8 mouse cellular contexts compared by ENCODE assay signal in genomic region chr16:35939261-35939660, GRCm38 (mm10). TPM values are rescaled to one million over a fixed set of nuclear protein-coding genes. Genes with fewer than 3 reads are reported as not detected.
DNase-seq lines count a peak whose midpoint lies in the region; ATAC-seq and TF ChIP-seq lines count a peak whose summit lies in the region.

No protein-coding gene starts in this region.

- no peak for TF ChIP-seq POLR2A in heart, adult 2 months (IDR thresholded peaks at IDR 0.05; ENCODE audit: insufficient read depth, low read depth, low read length)

- DNase-seq in heart, adult 2 months, result peak in 1 of 2 experiments; percentile 36
- no peak for DNase-seq in heart, postnatal 4 days
- DNase-seq in MN1 (ENCODE audit: low spot score), result peak; percentile 17
- DNase-seq in kidney, adult 9 months, result peak; percentile 56
- peak; percentile 29 for DNase-seq in lung, postnatal 14 days
- no peak for DNase-seq in stomach, postnatal 0 days (ENCODE audit: low spot score)
- no peak for DNase-seq in layer of hippocampus, postnatal 14 days (ENCODE audit: low spot score in 2 of 2)

- H3K27me3 ChIP-seq in heart, adult 2 months (ENCODE audit: control insufficient read depth, insufficient read depth, low read length), result no peaks in the 10 kb centered on the region
- H3K27me3 ChIP-seq in forebrain, embryonic 12.5 days, result peaks cover 17% of the 10 kb centered on the region
- no peaks in the 10 kb centered on the region for H3K27me3 ChIP-seq in stomach, postnatal 0 days (ENCODE audit: control insufficient read depth, insufficient read depth, low read length)

- no peaks in the 10 kb centered on the region for H3K9me3 ChIP-seq in forebrain, embryonic 12.5 days
- H3K9me3 ChIP-seq in stomach, postnatal 0 days (ENCODE audit: control insufficient read depth, low read length), result no peaks in the 10 kb centered on the region

- ATAC-seq in forebrain, embryonic 12.5 days (ENCODE audit: low FRiP score), result no peak; the same call in 1 of the 2 replicates
- peak; percentile 42; the same call in 1 of the 2 replicates for ATAC-seq in stomach, postnatal 0 days (ENCODE audit: low FRiP score, low TSS enrichment)

- H3K9ac ChIP-seq in heart, adult 2 months (ENCODE audit: low read depth, low read length), result peak overlapping the region; percentile 83
- peak overlapping the region; percentile 67 for H3K9ac ChIP-seq in forebrain, embryonic 12.5 days
- H3K9ac ChIP-seq in stomach, postnatal 0 days (ENCODE audit: low read length), result peak overlapping the region; percentile 86

- peak overlapping the region; percentile 80 for H3K4me2 ChIP-seq in forebrain, embryonic 12.5 days
- H3K4me2 ChIP-seq in stomach, postnatal 0 days (replicated peaks; ENCODE audit: low read depth), result peak overlapping the region; percentile 82

- TF ChIP-seq EP300 in heart, adult 2 months (IDR thresholded peaks at IDR 0.05; ENCODE audit: insufficient read depth, low read depth, low read length), result no peak
- no peak for TF ChIP-seq EP300 in stomach, postnatal 0 days (optimal IDR thresholded peaks at IDR 0.05)

- 3% methylated on average over 6 of the region's 6 CpGs for WGBS in heart, adult 2 months
- 5% methylated on average over 6 of the region's 6 CpGs for WGBS in forebrain, embryonic 12.5 days
- WGBS in stomach, postnatal 0 days, result 6% methylated on average over 6 of the region's 6 CpGs

- intact Hi-C loops in heart, adult 2 months (cut with DNase I), result loop anchor here (1.0 to 5.0 kb wide), 2 partner anchors 65 to 133 kb away; partner anchors contain the start of genes Ccdc58 and Fam162a

- TF ChIP-seq CTCF in heart, adult 2 months (IDR thresholded peaks at IDR 0.05), result no peak
- TF ChIP-seq CTCF in stomach, postnatal 0 days (IDR thresholded peaks at IDR 0.05; ENCODE audit: low read depth), result no peak

- peaks cover 2% of the 10 kb centered on the region; the same call in 1 of the 2 replicates for H3K4me1 ChIP-seq in heart, adult 2 months (ENCODE audit: control insufficient read depth, insufficient read depth, low read length)
- H3K4me1 ChIP-seq in forebrain, embryonic 12.5 days, result peaks cover 15% of the 10 kb centered on the region
- H3K4me1 ChIP-seq in stomach, postnatal 0 days (replicated peaks; ENCODE audit: control insufficient read depth, insufficient read depth), result no peaks in the 10 kb centered on the region

- H3K79me2 ChIP-seq in heart, adult 2 months (replicated peaks; ENCODE audit: control insufficient read depth, insufficient read depth, low read length), result no peaks in the 10 kb centered on the region

- peak overlapping the region; percentile 90 for H3K27ac ChIP-seq in heart, adult 2 months
- no peak overlapping the region for H3K27ac ChIP-seq in forebrain, embryonic 12.5 days
- H3K27ac ChIP-seq in stomach, postnatal 0 days (replicated peaks), result peak overlapping the region; percentile 88

- peaks cover 2% of the 10 kb centered on the region; the same call in 1 of the 2 replicates for H3K36me3 ChIP-seq in heart, adult 2 months (ENCODE audit: control insufficient read depth, insufficient read depth, low read length)
- H3K36me3 ChIP-seq in forebrain, embryonic 12.5 days (replicated peaks), result 0 out of 2 replicates have a peak, but pooled peaks cover 3% of the 10 kb centered on the region
- H3K36me3 ChIP-seq in stomach, postnatal 0 days (ENCODE audit: control insufficient read depth, insufficient read depth, low read length), result 0 out of 2 replicates have a peak, but pooled peaks cover 4% of the 10 kb centered on the region

- peak overlapping the region; percentile 88 for H3K4me3 ChIP-seq in heart, adult 2 months
- H3K4me3 ChIP-seq in forebrain, embryonic 12.5 days (replicated peaks), result peak overlapping the region; percentile 57
- peak overlapping the region; percentile 80 for H3K4me3 ChIP-seq in stomach, postnatal 0 days (ENCODE audit: low read depth, low read length)

RNA-seq across cellular contexts. Expression of gene Dtx3l, which starts 0.3 kb away (rescaled TPM):
- 1 to 10 TPM; 8.6 to 8.9 TPM for total RNA-seq in heart, adult 2 months (2021)
- polyA plus RNA-seq in heart, adult 2 months (2012; rRNA removed), result 5.9 and 8.9 TPM in 2 replicates
- 10 to 100 TPM in 1 of 2 experiments, 1 to 10 TPM in 1; 9.5 to 10.3 TPM for total RNA-seq in heart, postnatal 4 days (2021)
- 4.8 and 4.9 TPM in 2 replicates for polyA plus RNA-seq in forebrain, embryonic 12.5 days (2016; fragmentation: Nextera tagmentation; extraction: Ambion mirVana)
- 4.4 and 4.9 TPM in 2 replicates for polyA plus RNA-seq in stomach, postnatal 0 days (2015; fragmentation: Nextera tagmentation; extraction: Ambion mirVana)
- total RNA-seq in layer of hippocampus, postnatal 14 days (2021), result 1 to 10 TPM; 3.2 to 3.4 TPM

RNA-seq across cellular contexts. Expression of gene Parp9, which starts 1.0 kb away (rescaled TPM):
- 1 to 10 TPM; 9.3 to 9.8 TPM for total RNA-seq in heart, adult 2 months (2021)
- polyA plus RNA-seq in heart, adult 2 months (2012; rRNA removed), result 6.5 and 11.1 TPM in 2 replicates
- total RNA-seq in heart, postnatal 4 days (2021), result 10 to 100 TPM; 12.4 to 14.0 TPM
- polyA plus RNA-seq in forebrain, embryonic 12.5 days (2016; fragmentation: Nextera tagmentation; extraction: Ambion mirVana), result 2.6 and 3.7 TPM in 2 replicates
- 9.5 and 9.8 TPM in 2 replicates for polyA plus RNA-seq in stomach, postnatal 0 days (2015; fragmentation: Nextera tagmentation; extraction: Ambion mirVana)
- total RNA-seq in layer of hippocampus, postnatal 14 days (2021), result 1 to 10 TPM; 3.0 to 3.1 TPM

RNA-seq across cellular contexts. Expression of gene Kpna1, which starts 39.3 kb away (rescaled TPM):
- total RNA-seq in heart, adult 2 months (2021), result 100 to 1,000 TPM; 112 to 128 TPM
- polyA plus RNA-seq in heart, adult 2 months (2012; rRNA removed), result 18.7 and 40.3 TPM in 2 replicates
- 100 to 1,000 TPM; 105 to 108 TPM for total RNA-seq in heart, postnatal 4 days (2021)
- polyA plus RNA-seq in forebrain, embryonic 12.5 days (2016; fragmentation: Nextera tagmentation; extraction: Ambion mirVana), result 90.1 and 96.3 TPM in 2 replicates
- 19.5 and 20.3 TPM in 2 replicates for polyA plus RNA-seq in stomach, postnatal 0 days (2015; fragmentation: Nextera tagmentation; extraction: Ambion mirVana)
- total RNA-seq in layer of hippocampus, postnatal 14 days (2021), result 100 to 1,000 TPM; 113 to 121 TPM

Comparison
In these comparisons a context has a peak if more than half of its experiments do, and no peak if none do; other contexts are left out.
1. DNase-seq: peak in MN1 (single experiment), kidney, adult 9 months (single experiment) and lung, postnatal 14 days (single experiment); none in heart, postnatal 4 days (single experiment), stomach, postnatal 0 days (single experiment) and layer of hippocampus, postnatal 14 days (0 of 2).
2. Peak in every context shown above with its lines, with median percentiles within 50 percentile points of each other: H3K4me3 ChIP-seq and H3K9ac ChIP-seq.